13 mouse cellular contexts compared by ENCODE assay signal in the genomic region with DNA sequence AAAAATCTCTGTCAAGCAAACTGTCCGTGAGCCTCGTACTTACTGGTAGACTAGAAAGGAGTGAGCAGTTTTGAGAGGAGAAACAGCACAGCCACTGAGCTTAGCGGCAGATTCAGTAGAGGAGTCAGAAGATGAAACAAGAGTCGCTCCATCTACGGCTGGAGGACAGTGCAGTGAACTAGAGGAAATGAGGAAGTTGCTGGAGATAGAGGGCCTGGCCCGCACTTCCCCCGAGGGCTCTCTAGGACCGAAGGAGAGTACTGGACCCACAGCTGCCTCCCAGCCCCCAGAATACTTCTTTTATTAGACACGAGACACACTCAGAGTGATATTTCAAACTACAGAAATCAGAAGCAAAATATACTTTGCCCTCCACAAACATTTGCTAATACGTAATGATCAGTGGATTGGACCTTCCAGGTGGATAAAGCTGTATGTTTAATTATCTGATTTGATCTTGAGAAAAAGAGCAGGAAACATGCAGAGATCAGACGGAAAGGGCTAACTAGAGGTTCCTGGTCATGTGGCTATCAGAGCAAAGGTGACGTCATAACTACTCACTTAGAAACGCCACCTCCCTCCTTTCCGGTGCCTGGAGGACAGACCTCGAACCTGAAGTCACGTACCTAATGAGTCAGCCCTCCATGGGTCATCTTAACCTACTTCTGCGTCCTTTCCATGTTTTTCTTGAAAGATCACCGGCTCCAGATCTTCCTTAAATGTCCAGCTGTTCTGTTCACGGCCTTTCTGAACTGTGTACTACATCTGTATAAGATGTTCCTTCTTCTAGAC.
"Had no signal": no experiment of that assay in that cellular context is flagged by ENCODE, and none has a peak within 500 bp of the region (broad histone marks: within the 10 kb centered on the region; RNA-seq: fewer than 3 reads in every experiment).

No protein-coding gene starts in this region.

- H3K4me1 ChIP-seq: kidney, embryonic 15.5 days; limb, embryonic 13.5 days; megakaryocyte, embryonic 14.5 days had no signal

- H3K4me2 ChIP-seq: kidney, embryonic 15.5 days; limb, embryonic 13.5 days; midbrain, embryonic 11.5 days; midbrain, embryonic 15.5 days; neural tube, embryonic 13.5 days had no signal

- H3K36me3 ChIP-seq: kidney, embryonic 15.5 days; limb, embryonic 13.5 days; midbrain, embryonic 15.5 days; neural tube, embryonic 13.5 days had no signal

- DNase-seq: kidney, postnatal 14 days; left cerebral cortex, postnatal 4 days; lung, adult 18-20 months; right cerebral cortex, postnatal 25 days; thymus, adult 18-20 months; thymus, postnatal 14 days had no signal

- H3K27me3 ChIP-seq: kidney, embryonic 15.5 days; limb, embryonic 13.5 days; megakaryocyte, embryonic 14.5 days; midbrain, embryonic 15.5 days had no signal

- ATAC-seq: midbrain, embryonic 15.5 days had no signal

- H3K9me3 ChIP-seq: kidney, embryonic 15.5 days; limb, embryonic 13.5 days; megakaryocyte, embryonic 14.5 days; midbrain, embryonic 15.5 days; neural tube, embryonic 13.5 days had no signal

- H3K9ac ChIP-seq: kidney, embryonic 15.5 days; limb, embryonic 13.5 days; liver, embryonic 14.5 days; midbrain, embryonic 15.5 days; neural tube, embryonic 13.5 days had no signal

- H3K4me3 ChIP-seq: kidney, embryonic 15.5 days; limb, embryonic 13.5 days; megakaryocyte, embryonic 14.5 days; midbrain, embryonic 15.5 days; neural tube, embryonic 13.5 days had no signal

- H3K27ac ChIP-seq: kidney, embryonic 15.5 days; limb, embryonic 13.5 days; liver, embryonic 14.5 days; midbrain, embryonic 15.5 days; neural tube, embryonic 13.5 days had no signal
